Mouse (Mus musculus): Measurements from ENCODE around the gene Serinc2. TPM values are rescaled to one million over a fixed set of nuclear protein-coding genes. Genes with fewer than 3 reads are reported as not detected.

Serinc2 gene
- polyA plus RNA-seq, 1 experiment from 2014 or later = not detected

DNA sequence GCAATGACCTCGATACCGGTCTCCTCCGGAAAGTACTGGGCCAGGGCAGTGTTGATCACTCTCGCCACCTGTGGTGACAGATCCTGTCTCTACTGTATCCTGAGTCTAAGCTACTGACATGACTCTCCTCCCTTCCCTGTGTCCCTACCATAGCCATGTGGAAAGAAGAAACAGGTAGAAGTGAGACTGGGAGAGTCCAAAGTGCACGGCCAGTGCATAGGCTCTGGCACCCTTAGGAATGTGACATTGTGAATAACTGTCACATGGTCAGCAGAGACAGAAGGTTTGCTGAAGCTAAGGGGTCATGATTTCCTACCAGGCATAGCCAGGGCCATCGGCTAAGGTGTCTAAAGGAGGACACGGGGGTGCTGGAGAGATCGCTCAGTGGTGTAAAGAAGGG lies 63.6 kb downstream of the Serinc2 start:
- H3K36me3 ChIP-seq (ENCODE audit: inconsistent target) = no peaks in the 10 kb centered on the region
- H3K4me3 ChIP-seq (ENCODE audit: inconsistent target) = no peak overlapping the region
- H3K79me2 ChIP-seq (ENCODE audit: inconsistent target) = no peaks in the 10 kb centered on the region
- 93% methylated on average over 8 of the region's 8 CpGs for whole genome bisulfite sequencing (ENCODE audit: missing documents)
- no peak overlapping the region for H3K27ac ChIP-seq

- no peak overlapping the region for H3K27ac ChIP-seq
- no peaks in the 10 kb centered on the region for H3K79me2 ChIP-seq (ENCODE audit: inconsistent target)
Measured at GRCm38 (mm10) chr4:130213857-130214256, 65.1 kb downstream of the Serinc2 start.

DNA sequence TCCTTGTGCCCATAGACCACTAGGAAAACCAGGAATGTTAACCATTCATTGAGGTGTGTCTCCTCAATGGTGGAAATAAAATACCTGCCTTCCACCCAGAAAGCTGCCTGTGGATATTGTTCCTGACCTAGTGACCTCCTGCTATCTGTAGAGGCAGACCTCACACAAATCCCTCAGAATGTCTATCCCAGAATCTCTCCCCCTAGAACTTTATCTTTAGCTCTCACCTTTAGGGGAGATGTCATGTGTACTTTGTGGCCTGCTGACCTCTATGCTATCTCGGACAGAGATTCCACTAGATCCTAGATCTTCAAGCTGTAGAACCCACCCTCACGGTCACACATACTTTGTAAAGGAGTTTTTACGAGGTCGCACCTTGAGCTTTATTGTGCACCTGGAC lies 65.8 kb downstream of the Serinc2 start:
- no peak overlapping the region for H3K4me3 ChIP-seq (ENCODE audit: inconsistent target)
- H3K27ac ChIP-seq = no peak overlapping the region
- WGBS (ENCODE audit: missing documents) = 94% methylated on average over 4 of the region's 4 CpGs
- H3K79me2 ChIP-seq (ENCODE audit: inconsistent target) = no peaks in the 10 kb centered on the region
- no peaks in the 10 kb centered on the region for H3K36me3 ChIP-seq (ENCODE audit: inconsistent target)

More at GRCm38 (mm10) chr4:130213857-130214256, 65.1 kb downstream of the Serinc2 start:
- Histone ChIP-seq H3K36me3 (ENCODE audit: inconsistent target) (no peaks in the 10 kb centered on the region), H3K4me3 (ENCODE audit: inconsistent target) (no peak overlapping the region)
- WGBS (ENCODE audit: missing documents) = 84% methylated on average over 10 of the region's 10 CpGs

DNA sequence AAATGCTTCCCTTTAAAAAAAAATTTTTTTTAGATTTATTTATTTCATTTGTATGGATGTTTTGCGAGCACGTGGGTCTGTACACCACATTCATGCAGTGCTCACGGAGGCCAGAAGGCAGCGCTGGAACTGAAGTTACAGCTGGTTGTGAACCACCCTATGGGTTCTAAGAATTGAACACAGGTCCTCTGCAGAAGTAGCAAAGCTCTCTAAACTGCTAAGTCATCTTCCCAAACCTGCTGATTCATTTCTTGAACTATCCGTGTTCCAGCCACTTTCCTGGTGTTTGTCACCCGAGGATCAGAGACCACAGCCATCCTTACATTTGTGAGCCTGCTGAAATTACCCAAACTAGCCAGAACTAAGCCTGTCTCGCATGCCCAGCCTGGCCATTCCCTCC lies 66.6 kb downstream of the Serinc2 start:
- 61% methylated on average over 7 of the region's 7 CpGs for WGBS (ENCODE audit: missing documents)
- H3K36me3 ChIP-seq (ENCODE audit: inconsistent target) = no peaks in the 10 kb centered on the region
- no peaks in the 10 kb centered on the region for H3K79me2 ChIP-seq (ENCODE audit: inconsistent target)
- no peak overlapping the region for H3K4me3 ChIP-seq (ENCODE audit: inconsistent target)
- no peak overlapping the region for H3K27ac ChIP-seq

GRCm38 (mm10) chr4:130211870-130212269 lies 67.1 kb downstream of the Serinc2 start:
- no peaks in the 10 kb centered on the region for H3K79me2 ChIP-seq (ENCODE audit: inconsistent target)
- H3K27ac ChIP-seq = no peak overlapping the region
- 90% methylated on average over 2 of the region's 2 CpGs for WGBS (ENCODE audit: missing documents)
- no peaks in the 10 kb centered on the region for H3K36me3 ChIP-seq (ENCODE audit: inconsistent target)
- H3K4me3 ChIP-seq (ENCODE audit: inconsistent target) = no peak overlapping the region

Other genes with a start within 250 kb of the Serinc2 start
- gene Col16a1, start 231.4 kb downstream of the Serinc2 start, polyA plus RNA-seq (2018) = 0.33 TPM in 1 of 3 replicates, not detected in the others
- 17.5 to 36.8 TPM (median 33.1 TPM) in 3 replicates for gene Pef1, start 176.6 kb downstream of the Serinc2 start, polyA plus RNA-seq (2018)
- gene Hcrtr1, start 139.8 kb downstream of the Serinc2 start, polyA plus RNA-seq (2018) = not detected in 3 replicates
- gene Tinagl1, start 104.1 kb downstream of the Serinc2 start, polyA plus RNA-seq (2018) = 0.28 to 0.41 TPM in 2 of 3 replicates, not detected in the other
- gene Gm853, start 56.8 kb downstream of the Serinc2 start, polyA plus RNA-seq (2018) = not detected in 3 replicates
- gene Fabp3, start 29.4 kb upstream of the Serinc2 start, polyA plus RNA-seq (2018) = 18.8 to 65.8 TPM (median 23.5 TPM) in 3 replicates
- not detected in 3 replicates for gene Gm10570, start 29.5 kb upstream of the Serinc2 start, polyA plus RNA-seq (2018)
- 18.6 to 32.0 TPM (median 25.5 TPM) in 3 replicates for gene Zcchc17, start 80.7 kb upstream of the Serinc2 start, polyA plus RNA-seq (2018)
- 16.4 to 36.1 TPM (median 19.1 TPM) in 3 replicates for gene Snrnp40, start 80.9 kb upstream of the Serinc2 start, polyA plus RNA-seq (2018)